Mouse (Mus musculus) G1E (cell line): ENCODE measurements around the gene Mrpl11.

Source experiments
- CTCF ChIP-seq: IDR thresholded peaks from 2 replicates; pipeline ENCODE4 v1.5.1; 2012; ENCODE audit warnings: low read depth, low read length, inconsistent platforms, mixed read lengths
- GATA1 ChIP-seq: IDR thresholded peaks from 2 replicates; pipeline ENCODE4 v1.6.1; 2012; ENCODE audit warnings: borderline replicate concordance, low read length, inconsistent platforms, mixed read lengths
- GATA2 ChIP-seq: IDR thresholded peaks from 2 replicates; pipeline ENCODE4 v1.6.1; 2012; ENCODE audit warnings: low read depth, low read length, inconsistent platforms, borderline replicate concordance
- TAL1 ChIP-seq: conservative IDR thresholded peaks from 2 replicates; pipeline ENCODE4 v1.6.1; 2012; ENCODE audit warnings: low read depth, low read length, inconsistent platforms, mixed read lengths

DNA sequence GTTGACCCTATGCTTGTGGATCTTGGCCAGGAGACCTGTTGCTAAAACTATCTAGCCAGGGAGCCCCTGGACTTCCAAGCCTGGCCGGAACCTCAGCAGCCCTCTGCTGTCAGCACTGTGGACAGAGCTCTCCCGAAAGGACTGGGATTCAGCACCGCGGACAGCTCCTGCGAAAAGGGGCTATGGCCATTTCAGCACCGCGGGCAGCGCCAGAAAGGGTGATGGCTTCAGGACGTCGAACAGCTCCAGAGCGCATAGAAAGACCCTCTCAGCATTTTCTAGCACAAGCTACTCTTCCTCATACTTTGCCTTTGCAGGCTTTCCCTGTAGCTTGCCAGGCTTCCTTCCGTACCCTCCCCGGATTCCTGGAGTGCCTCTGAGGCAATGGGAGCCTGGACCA lies 27.1 kb downstream of the Mrpl11 start:
- no peak for TF ChIP-seq CTCF
- TF ChIP-seq TAL1: no peak
- TF ChIP-seq GATA2: no peak
- TF ChIP-seq GATA1: no peak
